Mouse (Mus musculus): ENCODE measurements around the gene Gtdc1. TPM values are rescaled to one million over a fixed set of nuclear protein-coding genes. Genes with fewer than 3 reads are reported as not detected.

Gene Gtdc1
- polyA plus RNA-seq, 1 experiment from 2014 or later, result 20.6 TPM

GRCm38 (mm10) chr2:44583491-44583890 lies 344.0 kb downstream of the Gtdc1 start:
- no peaks in the 10 kb centered on the region for H3K4me1 ChIP-seq (ENCODE audit: control insufficient read depth, insufficient read depth, low read length)
- H3K36me3 ChIP-seq (ENCODE audit: control insufficient read depth, insufficient read depth, low read length), result no peaks in the 10 kb centered on the region
- H3K27me3 ChIP-seq (replicated peaks; ENCODE audit: control insufficient read depth, insufficient read depth, low read length), result no peaks in the 10 kb centered on the region
- H3K9ac ChIP-seq (ENCODE audit: low read length), result no peak overlapping the region
- peaks cover 3% of the 10 kb centered on the region; the same call in 1 of the 2 replicates for H3K9me3 ChIP-seq (replicated peaks; ENCODE audit: control insufficient read depth, low read length)
- H3K4me2 ChIP-seq (ENCODE audit: low read length), result no peak overlapping the region
- no peak overlapping the region for H3K4me3 ChIP-seq (ENCODE audit: low read depth, low read length)
- H3K27ac ChIP-seq (ENCODE audit: low read depth, low read length), result no peak overlapping the region
- no peak for ATAC-seq
- no peak for DNase-seq (ENCODE audit: low spot score)

DNA sequence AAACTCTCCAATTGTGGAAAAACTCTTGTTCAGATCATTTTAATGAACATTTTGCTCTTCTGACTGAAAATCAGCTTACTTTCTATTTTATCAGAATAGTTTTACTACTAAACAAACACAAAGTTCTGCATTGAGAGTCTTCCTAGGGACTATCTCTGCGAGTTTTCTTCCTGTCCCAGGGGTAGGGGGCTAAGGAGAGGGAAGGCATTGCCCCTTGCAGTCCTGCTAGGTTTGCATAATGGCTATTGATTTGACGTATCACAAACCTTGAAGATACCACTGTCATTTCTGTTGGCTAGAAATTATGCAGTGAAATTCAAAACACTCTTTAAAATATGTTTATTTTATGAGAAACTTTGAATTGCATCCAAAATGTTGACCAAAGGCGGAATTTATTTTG lies 355.6 kb downstream of the Gtdc1 start:
- 61% methylated on average over 3 of the region's 3 CpGs for WGBS
- Histone ChIP-seq H3K9me3 (replicated peaks; ENCODE audit: control insufficient read depth, low read length) (no peaks in the 10 kb centered on the region), H3K9ac (ENCODE audit: low read length) (no peak overlapping the region), H3K27ac (ENCODE audit: low read depth, low read length) (no peak overlapping the region), H3K4me2 (ENCODE audit: low read length) (no peak overlapping the region), H3K36me3 (ENCODE audit: control insufficient read depth, insufficient read depth, low read length) (no peaks in the 10 kb centered on the region), H3K4me1 (ENCODE audit: control insufficient read depth, insufficient read depth, low read length) (peaks cover 6% of the 10 kb centered on the region; the same call in 1 of the 2 replicates), H3K27me3 (replicated peaks; ENCODE audit: control insufficient read depth, insufficient read depth, low read length) (no peaks in the 10 kb centered on the region), H3K4me3 (ENCODE audit: low read depth, low read length) (no peak overlapping the region)
- ATAC-seq (no peak), DNase-seq (ENCODE audit: low spot score) (no peak)

- peak overlapping the region; percentile 31 for H3K4me2 ChIP-seq (ENCODE audit: low read length)
- 17% methylated on average over 9 of the region's 9 CpGs for WGBS
- no peaks in the 10 kb centered on the region for H3K36me3 ChIP-seq (ENCODE audit: control insufficient read depth, insufficient read depth, low read length)
These were observed 356.3 kb downstream of the Gtdc1 start for GRCm38 (mm10) chr2:44571156-44571555.

GRCm38 (mm10) chr2:44569140-44569952 lies 358.1 kb downstream of the Gtdc1 start:
- ATAC-seq (no peak), DNase-seq (ENCODE audit: low spot score) (no peak)
- Histone ChIP-seq H3K36me3 (ENCODE audit: control insufficient read depth, insufficient read depth, low read length) (no peaks in the 10 kb centered on the region), H3K9me3 (replicated peaks; ENCODE audit: control insufficient read depth, low read length) (no peaks in the 10 kb centered on the region), H3K9ac (ENCODE audit: low read length) (no peak overlapping the region), H3K27me3 (replicated peaks; ENCODE audit: control insufficient read depth, insufficient read depth, low read length) (no peaks in the 10 kb centered on the region), H3K27ac (ENCODE audit: low read depth, low read length) (no peak overlapping the region), H3K4me3 (ENCODE audit: low read depth, low read length) (no peak overlapping the region), H3K4me1 (ENCODE audit: control insufficient read depth, insufficient read depth, low read length) (peaks cover 11% of the 10 kb centered on the region; the same call in 1 of the 2 replicates), H3K4me2 (ENCODE audit: low read length) (no peak overlapping the region)
- 64% methylated on average over 7 of the region's 7 CpGs for WGBS

More at GRCm38 (mm10) chr2:44571156-44571555, 356.3 kb downstream of the Gtdc1 start:
- Histone ChIP-seq H3K4me1 (ENCODE audit: control insufficient read depth, insufficient read depth, low read length) (peaks cover 6% of the 10 kb centered on the region; the same call in 1 of the 2 replicates), H3K9me3 (replicated peaks; ENCODE audit: control insufficient read depth, low read length) (no peaks in the 10 kb centered on the region), H3K9ac (ENCODE audit: low read length) (0 out of 2 replicates have a peak overlapping the region, but pooled peaks have one; percentile 3), H3K4me3 (ENCODE audit: low read depth, low read length) (no peak overlapping the region), H3K27me3 (replicated peaks; ENCODE audit: control insufficient read depth, insufficient read depth, low read length) (no peaks in the 10 kb centered on the region), H3K27ac (ENCODE audit: low read depth, low read length) (0 out of 2 replicates have a peak overlapping the region, but pooled peaks have one; percentile 27)
- ATAC-seq (peak; percentile 41; the same call in 1 of the 2 replicates), DNase-seq (ENCODE audit: low spot score) (peak; percentile 45)

GRCm38 (mm10) chr2:44564776-44565692 lies 362.4 kb downstream of the Gtdc1 start:
- 46% methylated on average over 16 of the region's 16 CpGs for WGBS
- peak overlapping the region; percentile 78 for H3K27ac ChIP-seq (ENCODE audit: low read depth, low read length)
- H3K4me1 ChIP-seq (ENCODE audit: control insufficient read depth, insufficient read depth, low read length), result peaks cover 6% of the 10 kb centered on the region; the same call in 1 of the 2 replicates
- no peak overlapping the region for H3K9ac ChIP-seq (ENCODE audit: low read length)
- H3K9me3 ChIP-seq (replicated peaks; ENCODE audit: control insufficient read depth, low read length), result no peaks in the 10 kb centered on the region
- no peak overlapping the region for H3K4me3 ChIP-seq (ENCODE audit: low read depth, low read length)
- no peak overlapping the region for H3K4me2 ChIP-seq (ENCODE audit: low read length)
- ATAC-seq (peak; percentile 85), DNase-seq (ENCODE audit: low spot score) (peak; percentile 75)
- H3K27me3 ChIP-seq (replicated peaks; ENCODE audit: control insufficient read depth, insufficient read depth, low read length), result no peaks in the 10 kb centered on the region
- H3K36me3 ChIP-seq (ENCODE audit: control insufficient read depth, insufficient read depth, low read length), result no peaks in the 10 kb centered on the region

GRCm38 (mm10) chr2:44561789-44562188 lies 365.7 kb downstream of the Gtdc1 start:
- no peak for ATAC-seq
- Histone ChIP-seq H3K4me2 (ENCODE audit: low read length) (no peak overlapping the region), H3K4me3 (ENCODE audit: low read depth, low read length) (no peak overlapping the region), H3K27me3 (replicated peaks; ENCODE audit: control insufficient read depth, insufficient read depth, low read length) (no peaks in the 10 kb centered on the region), H3K9ac (ENCODE audit: low read length) (no peak overlapping the region), H3K27ac (ENCODE audit: low read depth, low read length) (no peak overlapping the region), H3K9me3 (replicated peaks; ENCODE audit: control insufficient read depth, low read length) (no peaks in the 10 kb centered on the region), H3K36me3 (ENCODE audit: control insufficient read depth, insufficient read depth, low read length) (no peaks in the 10 kb centered on the region), H3K4me1 (ENCODE audit: control insufficient read depth, insufficient read depth, low read length) (peaks cover 10% of the 10 kb centered on the region; the same call in 1 of the 2 replicates)
- DNase-seq (ENCODE audit: low spot score), result no peak
- WGBS, result 81% methylated on average over 4 of the region's 4 CpGs

DNA sequence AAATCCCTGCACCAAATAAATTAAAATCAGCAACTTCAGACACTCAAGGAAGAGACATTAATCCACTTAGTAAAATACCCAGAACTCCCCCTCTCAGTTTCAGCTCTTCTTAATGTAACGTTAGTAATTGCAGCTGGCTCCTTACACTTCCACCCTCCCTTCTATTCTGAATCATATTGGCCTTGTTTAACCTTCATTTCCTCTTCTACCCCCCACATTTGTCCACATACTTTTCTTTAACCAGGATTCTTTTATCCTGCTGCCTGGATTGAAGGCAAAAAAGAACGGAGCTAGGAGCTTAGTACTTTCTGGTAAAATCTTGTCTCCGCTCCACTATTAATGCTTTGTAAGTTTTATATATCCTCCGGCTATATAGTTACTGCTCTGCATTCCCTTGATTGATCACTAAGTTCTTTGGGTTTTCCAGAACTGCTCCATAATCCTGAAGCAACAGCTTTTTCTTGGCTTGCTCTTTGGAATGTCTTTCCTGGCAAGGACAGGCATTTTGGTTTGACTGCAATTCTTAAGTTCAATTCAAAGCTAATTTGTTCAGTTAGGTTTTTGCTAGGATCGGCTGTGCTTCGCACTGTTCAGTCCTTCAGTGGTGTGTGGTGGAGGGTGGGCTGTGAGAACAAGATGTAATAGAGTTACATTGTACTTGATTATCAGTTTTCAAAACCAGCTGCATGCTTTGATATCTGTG lies 368.1 kb downstream of the Gtdc1 start:
- WGBS, result 49% methylated on average over 6 of the region's 6 CpGs

DNA sequence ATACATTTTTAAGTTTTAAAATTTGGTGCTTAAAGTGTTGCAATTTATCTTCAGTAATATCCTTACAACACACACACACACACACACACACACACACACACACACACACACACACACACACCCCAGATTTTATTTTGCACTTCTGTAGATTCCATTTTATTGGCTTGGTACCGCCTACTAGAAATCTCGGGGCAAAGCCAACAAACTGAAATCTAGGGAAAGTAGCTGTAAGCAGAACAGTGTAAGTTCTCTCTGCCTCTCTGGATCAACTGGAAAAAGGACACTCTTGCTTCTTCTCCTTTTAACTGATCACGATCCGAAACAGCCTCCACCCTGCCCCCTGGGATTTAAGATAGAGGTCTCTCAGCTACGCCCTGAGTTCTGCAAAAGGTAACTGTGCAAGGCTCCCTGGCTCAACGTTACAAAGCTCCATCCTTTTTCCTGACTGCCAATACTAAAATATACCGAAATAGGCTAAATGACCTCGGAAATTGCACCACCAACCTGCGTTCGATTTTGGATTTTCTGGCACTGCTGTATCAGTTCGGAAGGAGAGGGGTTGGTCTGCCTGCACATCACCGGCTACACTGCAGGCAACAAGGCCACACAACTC lies 369.7 kb downstream of the Gtdc1 start:
- Histone ChIP-seq H3K9me3 (replicated peaks; ENCODE audit: control insufficient read depth, low read length) (no peaks in the 10 kb centered on the region), H3K27me3 (replicated peaks; ENCODE audit: control insufficient read depth, insufficient read depth, low read length) (no peaks in the 10 kb centered on the region), H3K4me2 (ENCODE audit: low read length) (peak overlapping the region; percentile 86), H3K9ac (ENCODE audit: low read length) (no peak overlapping the region), H3K27ac (ENCODE audit: low read depth, low read length) (no peak overlapping the region), H3K36me3 (ENCODE audit: control insufficient read depth, insufficient read depth, low read length) (no peaks in the 10 kb centered on the region), H3K4me3 (ENCODE audit: low read depth, low read length) (no peak overlapping the region), H3K4me1 (ENCODE audit: control insufficient read depth, insufficient read depth, low read length) (peaks cover 7% of the 10 kb centered on the region; the same call in 1 of the 2 replicates)
- ATAC-seq, result peak; percentile 33; the same call in 1 of the 2 replicates
- 46% methylated on average over 12 of the region's 12 CpGs for WGBS
- peak; percentile 40 for DNase-seq (ENCODE audit: low spot score)

More for the DNA sequence above, 368.1 kb downstream of the Gtdc1 start:
- H3K9me3 ChIP-seq (replicated peaks; ENCODE audit: control insufficient read depth, low read length), result no peaks in the 10 kb centered on the region
- H3K27ac ChIP-seq (ENCODE audit: low read depth, low read length), result no peak overlapping the region
- H3K4me3 ChIP-seq (ENCODE audit: low read depth, low read length), result no peak overlapping the region
- ATAC-seq (no peak), DNase-seq (ENCODE audit: low spot score) (no peak)
- H3K27me3 ChIP-seq (replicated peaks; ENCODE audit: control insufficient read depth, insufficient read depth, low read length), result no peaks in the 10 kb centered on the region
- no peak overlapping the region for H3K4me2 ChIP-seq (ENCODE audit: low read length)
- no peak overlapping the region for H3K9ac ChIP-seq (ENCODE audit: low read length)
- H3K4me1 ChIP-seq (ENCODE audit: control insufficient read depth, insufficient read depth, low read length), result peaks cover 7% of the 10 kb centered on the region; the same call in 1 of the 2 replicates
- H3K36me3 ChIP-seq (ENCODE audit: control insufficient read depth, insufficient read depth, low read length), result no peaks in the 10 kb centered on the region
